Mouse (Mus musculus): ENCODE results near the gene Hacd4.

DNA sequence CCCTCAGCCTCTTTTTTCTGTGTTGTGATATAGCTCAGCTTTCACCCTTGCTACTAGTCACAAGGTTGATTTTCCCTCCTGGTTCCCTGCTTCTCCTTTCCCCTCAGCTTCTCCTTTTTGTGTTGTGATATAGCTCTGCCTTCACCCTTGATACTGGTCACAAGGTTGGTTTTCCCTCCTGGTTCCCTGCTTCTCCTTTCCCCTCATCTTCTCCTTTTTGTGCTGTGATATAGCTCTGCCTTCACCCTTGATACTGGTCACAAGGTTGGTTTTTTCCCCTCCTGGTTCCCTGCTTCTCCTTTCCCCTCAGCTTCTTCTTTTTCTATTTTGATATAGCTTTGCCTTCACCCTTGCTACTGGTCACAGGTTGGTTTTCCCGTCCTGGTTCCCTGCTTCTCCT is 48.7 kb downstream of the Hacd4 start:
- no peak for TF ChIP-seq CTCF (IDR thresholded peaks at IDR 0.05; ENCODE audit: low read depth)
- TF ChIP-seq EP300 (optimal IDR thresholded peaks at IDR 0.05): no peak

Measured in stomach, postnatal 0 days (tissue).